Mouse (Mus musculus) neural tube, embryonic 11.5 days (tissue): ENCODE measurements around the gene Iqschfp. TPM values are rescaled to one million over a fixed set of nuclear protein-coding genes. Genes with fewer than 3 reads are reported as not detected.

Experiments
- ATAC-seq: fragments of 200-750 bp; cut with Nextera tagmentation; 2 replicates; pipeline ENCODE4 v1.8.0; 2017; ENCODE audit warnings: moderate number of reproducible peaks, mild to moderate bottlenecking, moderate TSS enrichment, moderate library complexity; ENCODE audit not compliant: insufficient read depth, low FRiP score, low TSS enrichment
- DNase-seq: peaks from one replicate; pipeline ENCODE4 v3.0.0-alpha.2; 2015; ENCODE audit warnings: low spot score
- H3K27ac ChIP-seq: fragments of 300-500 bp; sonication (generic); 2 replicates; pipeline ENCODE4 v1.5.1; 2014; ENCODE audit warnings: low read depth, mild to moderate bottlenecking, low read length
- H3K27me3 ChIP-seq: fragments of 300-500 bp; sonication (generic); 2 replicates; pipeline ENCODE4 v1.6.1; 2014; ENCODE audit warnings: mild to moderate bottlenecking, low read length, mixed read lengths; ENCODE audit not compliant: control insufficient read depth, insufficient read depth
- H3K36me3 ChIP-seq: fragments of 300-500 bp; sonication (generic); 2 replicates; pipeline ENCODE4 v1.6.1; 2014; ENCODE audit warnings: mild to moderate bottlenecking, low read length, moderate library complexity, mixed read lengths; ENCODE audit not compliant: control insufficient read depth, insufficient read depth
- H3K4me1 ChIP-seq: fragments of 300-500 bp; sonication (generic); 2 replicates; pipeline ENCODE4 v1.6.1; 2014; ENCODE audit warnings: low read length, mixed read lengths; ENCODE audit not compliant: control insufficient read depth, insufficient read depth
- H3K4me2 ChIP-seq: fragments of 300-500 bp; sonication (generic); 2 replicates; pipeline ENCODE4 v1.6.1; 2014; ENCODE audit warnings: low read depth, mild to moderate bottlenecking, moderate library complexity
- H3K4me3 ChIP-seq: fragments of 300-500 bp; sonication (generic); 2 replicates; pipeline ENCODE4 v1.5.1; 2014; ENCODE audit warnings: low read depth, low read length
- H3K9ac ChIP-seq: fragments of 300-500 bp; sonication (generic); 2 replicates; pipeline ENCODE4 v1.6.1; 2014; ENCODE audit warnings: mild to moderate bottlenecking, low read length
- H3K9me3 ChIP-seq: fragments of 300-500 bp; sonication (generic); 2 replicates; pipeline ENCODE4 v1.6.1; 2016; ENCODE audit warnings: low read length; ENCODE audit not compliant: control insufficient read depth
- WGBS: fragments of 180-500 bp; shearing (Covaris S2); extraction: QIAGEN DNeasy Blood & Tissue Kit; methylation state at CpG from one replicate; pipeline ENCODE4 v1.1.7; 2014; 5-methylcytosine and 5-hydroxymethylcytosine counted together
- polyA plus RNA-seq: library from polyadenylated mRNA; unstranded; fragments of >200 nt; fragmentation: Nextera tagmentation; extraction: Ambion mirVana; gene quantifications from 2 replicates; pipeline ENCODE4 v1.2.1, GENCODE M21; 2014

The Iqschfp gene
- polyA plus RNA-seq, 1 experiment from 2014 or later = 0.37 TPM

DNA sequence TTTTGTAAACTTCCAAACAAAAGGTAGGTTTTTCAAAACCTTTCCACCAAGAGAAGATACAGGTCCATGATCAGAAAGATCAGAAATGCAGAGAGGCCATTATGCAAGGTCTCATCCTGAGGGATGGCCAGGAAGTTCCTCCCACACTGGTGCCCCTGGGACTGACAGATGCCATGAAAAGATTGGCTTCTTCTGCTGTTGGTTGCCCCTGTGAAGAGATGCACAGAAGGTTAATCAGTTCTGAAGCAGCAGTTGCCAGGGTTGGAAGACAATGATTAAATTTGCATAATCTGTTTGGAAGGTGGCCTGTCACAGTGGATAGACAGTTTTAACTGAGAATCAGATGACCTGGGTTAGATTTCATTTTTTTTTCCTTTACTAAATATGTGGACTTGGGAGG lies 491.6 kb downstream of the Iqschfp start:
- Histone ChIP-seq H3K27ac (no peak overlapping the region), H3K36me3 (no peaks in the 10 kb centered on the region), H3K4me3 (no peak overlapping the region), H3K4me1 (no peaks in the 10 kb centered on the region), H3K4me2 (no peak overlapping the region), H3K27me3 (no peaks in the 10 kb centered on the region), H3K9ac (no peak overlapping the region), H3K9me3 (no peaks in the 10 kb centered on the region)
- ATAC-seq (no peak), DNase-seq (no peak)

DNA sequence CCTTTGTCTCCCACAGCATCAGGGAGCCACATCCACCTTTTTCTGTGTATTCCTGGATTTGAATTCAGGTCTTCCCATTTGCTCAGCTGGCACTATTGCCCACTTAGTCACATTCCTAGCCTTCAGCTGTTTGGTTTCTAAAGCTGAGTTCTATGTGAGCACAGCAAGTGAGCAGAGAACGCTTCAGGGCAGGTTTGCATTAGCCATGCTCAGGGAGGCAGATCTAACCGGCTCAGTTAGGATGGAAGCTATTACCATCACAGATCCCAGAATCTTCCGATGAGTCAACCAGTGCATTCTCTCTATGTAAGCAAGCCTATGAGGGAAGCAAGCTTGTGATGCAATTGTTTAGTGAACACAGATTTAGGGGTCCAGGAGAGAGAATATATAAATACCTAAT lies 493.5 kb downstream of the Iqschfp start:
- H3K4me2 ChIP-seq = no peak overlapping the region
- H3K9ac ChIP-seq = no peak overlapping the region
- H3K27ac ChIP-seq = no peak overlapping the region
- no peaks in the 10 kb centered on the region for H3K27me3 ChIP-seq
- H3K9me3 ChIP-seq = no peaks in the 10 kb centered on the region
- no peaks in the 10 kb centered on the region for H3K36me3 ChIP-seq
- WGBS = 82% methylated on average over 3 of the region's 3 CpGs
- H3K4me3 ChIP-seq = no peak overlapping the region
- DNase-seq (no peak), ATAC-seq (no peak)
- no peaks in the 10 kb centered on the region for H3K4me1 ChIP-seq

DNA sequence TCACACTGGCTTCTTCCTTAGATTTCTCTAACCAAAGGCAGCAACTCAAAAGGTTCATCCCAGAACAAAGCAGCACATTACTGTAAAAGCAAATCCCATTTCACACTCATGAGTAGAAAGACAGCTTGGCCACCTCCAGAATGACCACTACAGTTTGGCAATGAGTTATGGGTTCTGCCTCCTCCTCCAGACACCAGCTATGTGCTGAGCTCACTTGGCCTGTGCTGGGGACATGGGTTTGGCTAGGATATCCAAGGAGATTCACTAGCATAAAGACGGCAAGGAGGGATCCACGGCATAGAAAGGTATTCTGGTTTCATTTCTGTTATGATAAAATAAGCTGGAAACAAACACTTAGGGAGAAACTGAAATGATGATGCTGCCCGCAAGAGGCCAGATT lies 496.0 kb downstream of the Iqschfp start:
- WGBS = 94% methylated on average over 3 of the region's 3 CpGs
- DNase-seq (no peak), ATAC-seq (no peak)
- no peak overlapping the region for H3K4me3 ChIP-seq
- no peaks in the 10 kb centered on the region for H3K36me3 ChIP-seq
- H3K4me2 ChIP-seq = no peak overlapping the region
- no peaks in the 10 kb centered on the region for H3K4me1 ChIP-seq
- no peak overlapping the region for H3K27ac ChIP-seq
- no peak overlapping the region for H3K9ac ChIP-seq
- no peaks in the 10 kb centered on the region for H3K27me3 ChIP-seq
- no peaks in the 10 kb centered on the region for H3K9me3 ChIP-seq

DNA sequence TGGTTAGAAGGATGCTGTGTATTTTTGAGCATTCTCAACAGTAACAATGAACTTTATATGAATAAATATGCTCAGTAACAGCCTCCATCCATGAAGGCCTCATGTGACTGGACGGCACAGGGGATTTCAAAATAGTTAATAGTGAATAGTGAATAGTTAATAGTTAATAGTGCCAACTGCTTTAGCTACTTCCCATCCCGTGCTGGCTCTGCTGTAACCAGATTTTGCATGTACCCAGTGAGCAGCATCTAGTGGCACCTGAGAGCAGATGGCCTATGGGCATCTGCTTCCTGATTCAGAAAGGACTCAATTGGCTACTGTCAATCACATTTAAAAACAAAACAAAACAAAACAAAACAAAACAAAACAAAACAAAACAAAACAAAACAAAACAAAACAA lies 501.5 kb downstream of the Iqschfp start:
- no peaks in the 10 kb centered on the region for H3K4me1 ChIP-seq
- no peak overlapping the region for H3K27ac ChIP-seq
- no peak overlapping the region for H3K4me3 ChIP-seq
- DNase-seq = no peak
- H3K27me3 ChIP-seq = no peaks in the 10 kb centered on the region
- 75% methylated on average over 2 of the region's 2 CpGs for whole genome bisulfite sequencing
- no peak overlapping the region for H3K9ac ChIP-seq
- H3K9me3 ChIP-seq = no peaks in the 10 kb centered on the region
- no peak for ATAC-seq
- H3K4me2 ChIP-seq = no peak overlapping the region
- H3K36me3 ChIP-seq = no peaks in the 10 kb centered on the region

DNA sequence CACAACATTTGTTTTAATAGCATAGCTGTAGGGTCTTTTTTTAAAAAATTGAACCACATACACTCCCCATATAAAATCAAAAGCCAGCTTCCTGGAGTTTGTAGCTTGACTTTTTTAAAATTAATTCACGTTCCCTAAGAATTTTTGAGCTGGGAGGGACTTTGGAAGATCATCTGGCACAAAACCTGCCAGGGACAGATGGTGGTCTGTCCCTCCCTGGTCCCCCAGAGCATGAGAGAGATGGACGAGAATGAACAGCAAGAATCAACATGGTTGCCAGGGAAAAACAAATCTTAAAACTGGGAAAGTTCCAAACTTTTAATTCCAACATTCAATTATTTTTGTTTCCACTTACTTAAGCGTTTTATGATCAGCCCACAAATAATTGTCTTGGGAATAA lies 506.7 kb downstream of the Iqschfp start:
- Histone ChIP-seq H3K9me3 (no peaks in the 10 kb centered on the region), H3K4me3 (no peak overlapping the region), H3K27ac (no peak overlapping the region), H3K4me1 (no peaks in the 10 kb centered on the region), H3K27me3 (no peaks in the 10 kb centered on the region), H3K9ac (no peak overlapping the region), H3K36me3 (no peaks in the 10 kb centered on the region), H3K4me2 (no peak overlapping the region)
- WGBS = 84% methylated on average over 3 of the region's 3 CpGs
- ATAC-seq = no peak
- no peak for DNase-seq

DNA sequence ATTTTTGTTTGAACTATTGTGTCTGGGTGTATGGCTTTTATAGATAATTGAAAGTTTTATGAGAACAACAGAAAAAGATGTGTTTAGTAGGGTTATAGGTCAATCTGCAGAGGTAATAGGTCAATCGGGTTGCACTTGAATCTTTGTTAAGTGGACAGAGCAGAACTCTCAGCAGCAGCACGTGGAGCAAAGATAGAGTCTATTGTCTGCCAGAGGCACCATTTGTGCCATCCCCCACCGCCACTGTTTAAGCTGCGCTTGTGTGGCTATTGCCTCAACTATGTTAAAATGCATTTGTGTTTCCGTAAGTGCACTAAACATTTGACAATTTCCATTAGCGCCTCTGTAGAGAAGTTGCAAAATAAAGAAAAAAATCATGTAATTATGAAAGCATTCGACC lies 508.1 kb downstream of the Iqschfp start:
- H3K4me3 ChIP-seq = no peak overlapping the region
- no peaks in the 10 kb centered on the region for H3K36me3 ChIP-seq
- WGBS = 54% methylated on average over 7 of the region's 7 CpGs
- H3K27me3 ChIP-seq = no peaks in the 10 kb centered on the region
- no peak overlapping the region for H3K9ac ChIP-seq
- ATAC-seq (no peak), DNase-seq (no peak)
- no peak overlapping the region for H3K4me2 ChIP-seq
- no peak overlapping the region for H3K27ac ChIP-seq
- no peaks in the 10 kb centered on the region for H3K9me3 ChIP-seq
- no peaks in the 10 kb centered on the region for H3K4me1 ChIP-seq

DNA sequence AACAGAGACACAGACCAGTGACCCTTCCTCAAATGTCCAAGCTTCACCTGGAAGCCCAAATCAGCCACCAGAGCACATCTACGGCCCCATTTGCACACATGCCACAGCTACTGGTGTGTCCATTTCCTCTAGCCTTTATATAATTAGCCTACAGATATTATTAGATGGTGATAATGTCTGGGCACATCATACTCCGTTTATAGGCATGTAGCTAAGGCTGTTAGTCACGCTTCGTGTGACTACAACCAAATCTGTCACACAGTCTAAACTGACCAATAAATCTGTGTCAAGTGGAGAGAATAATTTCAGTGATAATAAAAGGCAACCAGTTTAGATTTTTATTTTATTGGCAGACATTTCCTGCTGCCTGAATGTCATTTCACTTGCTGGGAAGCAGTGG lies 511.3 kb downstream of the Iqschfp start:
- Histone ChIP-seq H3K27me3 (no peaks in the 10 kb centered on the region), H3K4me2 (no peak overlapping the region), H3K36me3 (no peaks in the 10 kb centered on the region), H3K9ac (no peak overlapping the region), H3K27ac (no peak overlapping the region), H3K9me3 (no peaks in the 10 kb centered on the region), H3K4me1 (no peaks in the 10 kb centered on the region), H3K4me3 (no peak overlapping the region)
- DNase-seq (no peak), ATAC-seq (no peak)
- WGBS = 75% methylated on average over 4 of the region's 4 CpGs

DNA sequence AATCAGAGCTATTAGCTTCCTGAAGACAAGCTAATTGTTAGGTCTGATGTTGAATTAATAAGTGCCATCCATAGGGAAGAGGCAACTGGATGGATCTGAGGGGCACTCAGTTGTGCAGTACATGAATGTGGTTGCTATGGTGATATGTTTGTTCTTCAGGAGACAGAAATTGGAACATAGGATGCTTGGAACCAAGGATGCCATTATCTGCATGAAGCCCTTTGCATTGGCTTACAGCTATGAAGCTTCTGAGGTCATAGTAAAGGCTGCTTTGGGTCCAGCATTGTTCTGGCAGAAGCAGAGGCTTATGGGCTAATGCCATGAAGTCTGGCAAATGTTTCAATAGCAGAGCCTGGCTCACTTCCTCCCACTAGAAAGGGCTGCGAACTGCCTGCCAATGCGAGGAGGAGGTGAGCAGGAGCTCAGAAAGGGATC lies 511.8 kb downstream of the Iqschfp start:
- no peak; the same call in 1 of the 2 replicates for ATAC-seq
- Histone ChIP-seq H3K9ac (no peak overlapping the region), H3K27ac (no peak overlapping the region), H3K36me3 (no peaks in the 10 kb centered on the region), H3K4me3 (no peak overlapping the region), H3K4me2 (no peak overlapping the region), H3K9me3 (no peaks in the 10 kb centered on the region), H3K27me3 (no peaks in the 10 kb centered on the region), H3K4me1 (no peaks in the 10 kb centered on the region)
- no peak for DNase-seq
- WGBS = 85% methylated on average over 2 of the region's 2 CpGs

DNA sequence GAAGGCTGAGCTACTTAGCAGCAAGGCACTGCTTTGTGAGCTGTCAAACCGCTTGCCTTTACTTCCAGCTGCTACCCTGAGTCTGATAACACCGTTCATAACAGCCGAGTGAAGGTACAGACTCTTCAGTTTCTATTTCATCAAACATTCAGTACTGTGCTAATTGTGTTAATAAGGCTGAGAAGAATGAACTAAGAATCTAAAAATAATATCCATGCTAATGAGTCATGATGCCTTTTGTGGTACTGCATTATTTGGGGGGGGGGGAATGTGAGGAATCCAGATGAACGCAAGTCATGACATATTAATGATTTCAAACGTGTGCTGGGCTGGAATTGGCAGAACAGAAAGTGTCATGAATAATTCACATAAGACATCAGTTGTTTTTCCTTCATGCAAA lies 513.7 kb downstream of the Iqschfp start:
- Histone ChIP-seq H3K9me3 (no peaks in the 10 kb centered on the region), H3K4me1 (no peaks in the 10 kb centered on the region), H3K36me3 (no peaks in the 10 kb centered on the region), H3K4me3 (no peak overlapping the region), H3K27ac (no peak overlapping the region), H3K9ac (no peak overlapping the region), H3K27me3 (no peaks in the 10 kb centered on the region), H3K4me2 (no peak overlapping the region)
- ATAC-seq (no peak), DNase-seq (no peak)
- WGBS = 71% methylated on average over 5 of the region's 5 CpGs
